Mouse (Mus musculus): ENCODE results near the gene Wdfy3.

The Wdfy3 gene

DNA sequence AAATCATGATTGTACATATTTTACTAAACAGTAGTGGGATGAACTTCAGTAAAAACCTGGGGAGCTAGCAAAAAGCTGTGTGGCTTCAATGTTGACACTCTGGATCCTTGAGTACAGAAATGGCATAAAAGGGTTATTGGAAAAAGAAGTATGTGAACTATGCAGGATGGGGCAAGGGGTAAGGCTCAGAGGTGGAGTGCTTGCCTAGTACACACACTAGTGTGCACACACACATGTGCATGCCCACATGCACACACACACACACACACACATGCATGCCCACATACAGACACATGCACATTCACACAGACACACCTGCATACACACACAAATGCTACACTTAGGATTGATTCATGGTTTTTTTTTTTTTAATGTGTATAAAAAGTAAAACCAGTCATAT, 280.0 kb downstream of the Wdfy3 start:
- DNase-seq (ENCODE audit: extremely low spot score, low spot score): no peak

DNA sequence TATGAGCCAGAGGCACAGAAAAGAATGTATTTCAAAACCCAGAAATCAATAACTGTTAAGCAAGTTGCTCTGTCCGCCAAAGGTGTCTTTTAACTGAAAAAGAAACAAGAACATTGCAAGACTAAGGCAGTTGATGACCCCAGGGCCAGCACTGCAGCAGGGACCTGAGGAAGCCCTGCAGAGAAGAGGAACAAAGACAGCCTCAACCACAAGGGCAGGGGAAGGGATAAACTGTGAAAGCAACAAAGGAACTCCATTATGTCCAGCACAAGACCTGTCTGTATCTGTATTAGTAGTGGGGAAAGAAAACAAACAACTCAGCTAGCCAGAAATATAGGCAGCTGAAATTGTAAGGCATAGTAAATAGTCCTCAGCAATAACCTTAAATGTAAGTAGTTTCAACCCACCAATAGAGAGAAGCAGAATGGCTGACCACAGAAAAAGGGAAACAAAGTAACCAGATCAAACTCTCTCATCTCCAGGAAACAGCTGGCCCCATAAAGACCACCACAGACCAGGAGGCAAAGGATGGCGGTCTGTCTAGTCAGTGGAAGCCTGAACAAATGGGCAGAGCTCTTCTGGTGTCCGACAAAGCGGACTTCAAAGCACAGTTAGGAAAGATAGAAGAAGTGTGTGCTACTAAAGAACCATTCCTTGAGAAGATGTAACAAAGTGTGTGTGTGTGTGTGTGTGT, 283.7 kb downstream of the Wdfy3 start:
- DNase-seq (ENCODE audit: extremely low spot score, low spot score): no peak

DNA sequence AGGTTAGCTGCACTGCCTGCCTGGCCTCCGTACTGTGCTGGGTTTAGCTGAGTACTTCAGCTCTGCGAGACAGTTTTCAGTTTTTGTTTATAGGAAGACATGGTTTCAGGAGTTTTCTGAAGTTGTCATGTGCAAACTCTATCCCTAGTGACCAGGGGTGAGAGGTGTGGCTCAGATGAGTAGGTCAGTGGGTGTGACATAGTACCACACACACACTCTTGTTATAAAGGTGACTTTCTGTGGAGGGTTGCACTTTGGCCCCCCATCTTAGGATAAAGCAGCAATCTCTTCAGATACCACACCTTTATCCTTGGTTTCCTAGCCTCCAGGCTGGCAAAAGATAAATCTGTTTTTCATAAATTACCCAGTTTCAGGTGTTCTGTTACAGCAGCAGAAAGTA, 284.9 kb downstream of the Wdfy3 start:
- DNase-seq (ENCODE audit: extremely low spot score, low spot score): no peak

DNA sequence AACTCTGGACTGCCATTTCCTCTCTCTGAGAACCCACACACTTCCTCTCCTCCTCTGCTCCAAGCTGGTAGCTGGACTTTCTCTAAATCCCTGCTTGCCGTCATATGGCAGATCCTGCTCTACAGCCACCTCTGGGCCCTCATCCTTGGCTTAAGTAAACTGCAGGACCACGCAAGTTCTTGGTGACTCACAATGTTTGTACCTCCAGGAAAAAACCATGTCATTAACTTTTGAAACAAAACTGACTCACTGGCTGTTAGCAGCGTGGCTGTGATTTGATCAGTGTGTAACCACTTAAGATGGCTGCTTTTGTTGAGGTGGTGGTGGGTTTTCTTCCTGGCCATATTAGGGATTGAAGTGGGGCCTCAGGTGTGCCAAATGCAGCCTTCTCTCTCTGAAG, 285.4 kb downstream of the Wdfy3 start:
- DNase-seq (ENCODE audit: extremely low spot score, low spot score): no peak
